ENCODE assay signal across 1 mouse cellular context in genomic region chr9:59616622-59617306, GRCm38 (mm10).
TF ChIP-seq lines count a peak whose summit lies in the region.

Gene Parp6 (plus strand): TSS chr9:59617284.

TF ChIP-seq in CH12.LX, 34 proteins besides CTCF, POLR2A, EP300 and RAD21 (continued from another document):
- no peak for TF ChIP-seq RCOR1 (conservative IDR thresholded peaks at IDR 0.05; ENCODE audit: low read depth, low read length)
- TF ChIP-seq BHLHE40 (IDR thresholded peaks at IDR 0.05; ENCODE audit: low read depth, low read length), result peak; percentile 70; the same call in 1 of the 2 replicates
- TF ChIP-seq ZNF384 (IDR thresholded peaks at IDR 0.05; ENCODE audit: low read depth, low read length), result no peak
- peak; percentile 89 for TF ChIP-seq TBP (conservative IDR thresholded peaks at IDR 0.05; ENCODE audit: low read depth, low read length)
- peak; percentile 82 for TF ChIP-seq MAX (IDR thresholded peaks at IDR 0.05; ENCODE audit: low read length)
- TF ChIP-seq POLR2AphosphoS2 (IDR thresholded peaks at IDR 0.05; ENCODE audit: low read depth, low read length), result peak; percentile 78; the same call in 1 of the 2 replicates
- no peak for TF ChIP-seq KAT2A (IDR thresholded peaks at IDR 0.05; ENCODE audit: insufficient replicate concordance, low read length)
- no peak for TF ChIP-seq MAFK (IDR thresholded peaks at IDR 0.05; ENCODE audit: insufficient replicate concordance, low read length)
- no peak for TF ChIP-seq UBTF (IDR thresholded peaks at IDR 0.05; ENCODE audit: low read depth, low read length)
TF ChIP-seq in CH12.LX: peak in this region for 14.
